Mouse (Mus musculus) layer of hippocampus, adult 2 months (tissue): ENCODE data around the gene Hmga2. TPM values are rescaled to one million over a fixed set of nuclear protein-coding genes. Genes with fewer than 3 reads are reported as not detected.
"Not testable (repeated sequence)": the region's sequence is repeated elsewhere in the genome, so short reads cannot be mapped to it uniquely, and the experiment has no call there.

ENCODE experiments used
- DNase-seq, 2 experiments: peaks; one replicate each; pipeline ENCODE4 v3.0.0; 2022; ENCODE audit warnings: low spot score in 2 of 2
- H3K27ac ChIP-seq: fragments of 200-600 bp; 2 replicates; pipeline ENCODE4 v1.8.1; 2022
- H3K4me3 ChIP-seq: fragments of 200-600 bp; 2 replicates; pipeline ENCODE4 v1.8.1; 2022; ENCODE audit warnings: mild to moderate bottlenecking
- CTCF ChIP-seq: fragments of 200-600 bp; conservative IDR thresholded peaks from 2 replicates; pipeline ENCODE4 v1.8.1; 2022; ENCODE audit warnings: antibody characterized with exemption, mild to moderate bottlenecking, moderate library complexity
- total RNA-seq, 2 experiments: library from RNA; stranded (reverse); gene quantifications; 2 replicates each; pipeline ENCODE4 v1.2.3; 2021

Hmga2 gene
- total RNA-seq, 2 experiments from 2014 or later, result 0.13 TPM; not detected in 1

DNA sequence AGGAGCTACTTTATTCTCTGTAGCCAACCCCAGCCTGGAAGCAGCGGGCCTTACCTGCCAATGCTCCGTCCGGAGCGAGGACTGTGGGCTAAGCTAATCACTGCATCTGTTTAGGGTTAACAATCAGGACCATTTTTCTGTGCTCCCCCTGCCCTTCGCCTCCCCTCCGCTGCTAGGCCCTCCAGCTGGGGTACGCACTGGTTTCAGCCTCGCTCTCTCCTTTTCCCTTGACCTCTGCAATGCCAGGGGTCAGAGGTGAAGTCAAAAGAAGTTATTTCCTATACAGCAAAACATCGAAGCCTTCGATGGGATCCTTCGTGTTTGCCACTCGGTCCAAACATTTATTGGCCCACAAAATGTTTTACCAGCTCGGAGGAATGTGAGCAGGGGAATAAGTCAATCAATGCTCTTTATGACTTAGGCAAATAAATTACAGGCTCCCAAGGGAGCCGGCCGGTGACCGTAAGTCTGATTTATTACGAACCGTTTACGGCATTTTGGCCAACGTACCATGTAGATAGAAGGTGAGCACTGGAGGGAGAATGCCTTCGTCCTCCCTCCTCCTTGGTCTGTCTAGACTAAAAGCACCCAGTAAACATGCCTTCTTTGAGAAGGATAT, 107.0 kb downstream of the Hmga2 start:
- Histone ChIP-seq H3K27ac (no peak overlapping the region), H3K4me3 (no peak overlapping the region)
- no peak for TF ChIP-seq CTCF
- no peak for DNase-seq

DNA sequence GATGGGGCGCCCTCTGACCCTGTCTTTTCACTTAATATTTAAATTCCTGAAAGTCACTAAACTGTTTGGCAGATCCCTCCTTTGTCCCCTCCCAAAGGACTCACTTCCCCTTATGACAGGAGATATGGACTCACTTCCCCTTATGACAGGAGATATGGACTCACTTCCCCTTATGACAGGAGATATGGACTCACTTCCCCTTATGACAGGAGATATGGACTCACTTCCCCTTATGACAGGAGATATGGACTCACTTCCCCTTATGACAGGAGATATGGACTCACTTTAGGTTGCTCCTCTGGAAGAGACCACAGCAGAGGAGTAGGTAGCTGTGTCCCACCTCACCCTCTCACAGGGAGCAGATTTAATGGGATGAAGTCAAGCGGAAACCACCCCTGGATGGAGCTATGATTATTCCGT, 110.1 kb downstream of the Hmga2 start:
- H3K4me3 ChIP-seq, DNase-seq, H3K27ac ChIP-seq: not testable (repeated sequence)

DNA sequence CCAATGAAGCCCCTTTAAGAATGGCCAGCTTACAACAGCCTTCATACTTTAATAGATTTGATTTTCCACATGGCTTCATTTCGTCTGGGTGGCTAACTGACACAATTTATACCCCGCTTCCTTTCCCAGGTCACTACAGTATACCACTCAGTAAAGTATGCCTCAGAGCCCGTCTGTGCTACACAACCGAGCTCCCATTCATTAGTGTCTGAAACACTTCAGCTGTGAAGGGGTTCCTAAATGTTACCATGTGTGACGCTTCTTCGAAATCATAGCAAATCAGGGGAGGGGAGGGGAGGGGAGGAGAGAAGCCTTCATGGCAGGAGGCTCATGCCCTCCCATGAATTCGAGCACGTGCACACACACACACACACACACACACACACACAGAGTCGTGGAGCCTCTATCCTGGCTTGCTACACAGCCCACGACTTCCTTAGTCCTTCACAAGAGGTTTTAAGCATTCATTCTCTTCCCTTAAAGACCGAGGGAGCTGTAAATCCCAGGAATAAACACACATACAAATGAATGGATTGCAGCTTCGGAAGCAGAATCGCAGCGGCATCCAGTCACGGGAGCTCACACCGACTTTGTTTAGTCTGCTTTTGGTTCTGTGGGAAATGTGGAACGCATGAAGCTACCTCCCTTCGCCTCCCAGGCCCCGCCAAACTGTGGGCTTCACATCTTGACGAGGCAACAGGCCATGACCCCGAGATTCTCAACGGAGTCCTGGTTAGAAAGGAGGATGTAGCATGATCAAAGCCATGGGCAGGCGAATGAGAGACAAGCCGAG, 110.7 kb downstream of the Hmga2 start:
- no peak overlapping the region for H3K27ac ChIP-seq
- no peak overlapping the region for H3K4me3 ChIP-seq
- no peak for DNase-seq
- no peak for TF ChIP-seq CTCF

DNA sequence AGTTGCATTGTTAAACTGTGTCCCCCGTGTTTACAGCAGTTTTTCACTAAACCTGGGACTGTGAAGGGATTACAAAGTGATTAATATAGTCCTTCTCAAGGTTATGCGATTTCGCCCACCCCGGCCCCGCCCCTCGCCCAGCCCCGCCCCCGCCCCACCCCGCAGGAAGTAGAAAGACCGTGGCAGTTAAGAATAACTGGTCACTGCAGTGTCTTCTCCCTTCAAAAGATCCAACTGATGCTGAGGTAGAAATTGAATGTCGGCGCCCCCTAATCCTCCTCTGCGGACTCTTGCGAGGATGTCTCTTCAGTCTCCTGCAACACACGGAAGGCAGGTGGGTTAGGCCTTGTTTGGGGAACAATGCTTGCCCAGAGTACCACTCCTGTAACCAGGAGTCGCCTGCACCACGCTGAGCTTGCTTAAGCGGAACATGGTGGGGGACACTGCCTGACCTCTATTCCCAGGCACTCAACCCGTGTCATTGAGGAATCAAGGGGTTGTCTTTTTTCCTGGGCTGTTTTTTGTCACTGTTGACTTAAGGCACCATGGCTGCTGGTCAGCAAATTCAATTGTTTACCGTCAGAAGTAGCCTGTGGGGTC, 112.2 kb downstream of the Hmga2 start:
- no peak for DNase-seq
- Histone ChIP-seq H3K4me3 (no peak overlapping the region), H3K27ac (no peak overlapping the region)
- no peak for TF ChIP-seq CTCF

DNA sequence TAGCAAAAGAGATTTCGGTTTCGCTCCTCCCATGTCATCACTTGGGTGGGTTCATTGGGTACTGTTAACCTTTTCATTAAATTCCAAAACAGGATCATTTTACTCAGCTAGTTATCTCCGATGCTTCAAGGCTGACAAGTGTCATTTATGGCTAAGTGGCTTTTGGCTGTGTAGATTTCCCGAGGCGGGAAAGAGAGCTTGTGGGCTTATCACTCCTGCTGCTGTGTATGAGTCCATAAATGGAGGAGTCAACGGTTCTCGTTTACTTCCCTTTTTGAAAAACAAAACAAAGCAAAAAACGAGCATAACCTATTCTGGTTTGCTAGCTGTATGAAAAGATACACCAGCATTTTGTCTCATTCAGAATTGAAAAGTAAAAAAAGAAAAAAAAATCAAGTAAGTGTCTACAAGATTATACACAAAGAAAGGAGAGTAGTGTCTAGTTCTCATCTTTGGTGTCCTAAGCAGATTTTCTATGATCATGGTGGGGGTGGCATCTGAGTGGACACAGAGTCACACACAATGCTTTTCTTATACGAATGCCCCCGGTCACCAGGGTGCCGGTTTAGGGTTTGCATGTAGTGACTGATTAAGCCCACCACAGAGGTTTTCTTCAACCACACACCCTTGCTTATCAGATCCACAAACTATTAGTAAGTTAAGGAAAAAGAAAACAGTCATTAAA, 112.8 kb downstream of the Hmga2 start:
- H3K4me3 ChIP-seq, DNase-seq, H3K27ac ChIP-seq: not testable (repeated sequence)

DNA sequence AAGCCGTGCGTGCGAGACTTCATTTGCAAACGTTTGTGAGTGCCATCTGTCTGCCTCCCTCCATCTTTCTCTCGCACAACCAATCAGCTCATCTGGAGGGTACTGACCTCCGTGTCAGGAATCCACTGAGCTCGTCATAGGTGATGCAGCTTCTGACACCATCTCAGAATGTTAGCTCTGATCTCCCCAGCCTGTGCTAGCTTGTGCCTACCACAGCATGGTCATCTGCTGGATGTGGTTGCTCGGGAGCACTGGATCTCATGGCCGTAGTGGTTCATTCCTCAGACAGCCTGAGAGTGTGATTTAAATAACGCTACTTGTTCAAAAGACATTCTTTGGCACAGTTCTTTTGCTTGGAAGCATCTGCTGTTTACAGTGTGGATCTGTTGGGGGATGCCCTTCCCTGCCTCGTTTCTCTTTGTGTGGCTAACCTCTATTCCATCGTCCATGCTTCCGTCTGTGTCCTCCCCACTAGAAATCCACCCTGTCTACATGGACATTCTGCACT, 121.7 kb downstream of the Hmga2 start:
- Histone ChIP-seq H3K27ac (no peak overlapping the region), H3K4me3 (no peak overlapping the region)
- TF ChIP-seq CTCF, result no peak
- peak in 1 of 2 experiments; percentile 12 for DNase-seq

DNA sequence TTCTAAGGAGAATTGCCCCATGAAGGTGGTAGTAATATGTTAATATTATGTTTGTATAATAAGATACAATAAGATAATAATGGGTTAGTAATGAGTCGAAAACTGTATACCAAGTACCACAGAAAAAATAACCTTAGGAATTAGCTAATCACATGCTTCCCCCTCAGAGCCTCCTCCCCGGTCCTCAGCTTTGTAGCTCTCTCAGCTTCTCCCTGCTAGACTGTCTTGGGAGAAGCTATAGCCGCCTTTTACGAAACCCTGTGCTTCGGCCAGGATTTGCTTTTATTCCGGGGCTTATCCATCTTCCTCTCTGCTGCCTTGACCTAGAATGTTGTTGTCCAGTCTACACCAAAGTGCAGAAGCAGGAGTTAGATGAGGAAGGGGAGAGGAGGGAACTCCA, 130.9 kb downstream of the Hmga2 start:
- no peak overlapping the region for H3K27ac ChIP-seq
- no peak for DNase-seq
- no peak for TF ChIP-seq CTCF
- H3K4me3 ChIP-seq, result no peak overlapping the region

DNA sequence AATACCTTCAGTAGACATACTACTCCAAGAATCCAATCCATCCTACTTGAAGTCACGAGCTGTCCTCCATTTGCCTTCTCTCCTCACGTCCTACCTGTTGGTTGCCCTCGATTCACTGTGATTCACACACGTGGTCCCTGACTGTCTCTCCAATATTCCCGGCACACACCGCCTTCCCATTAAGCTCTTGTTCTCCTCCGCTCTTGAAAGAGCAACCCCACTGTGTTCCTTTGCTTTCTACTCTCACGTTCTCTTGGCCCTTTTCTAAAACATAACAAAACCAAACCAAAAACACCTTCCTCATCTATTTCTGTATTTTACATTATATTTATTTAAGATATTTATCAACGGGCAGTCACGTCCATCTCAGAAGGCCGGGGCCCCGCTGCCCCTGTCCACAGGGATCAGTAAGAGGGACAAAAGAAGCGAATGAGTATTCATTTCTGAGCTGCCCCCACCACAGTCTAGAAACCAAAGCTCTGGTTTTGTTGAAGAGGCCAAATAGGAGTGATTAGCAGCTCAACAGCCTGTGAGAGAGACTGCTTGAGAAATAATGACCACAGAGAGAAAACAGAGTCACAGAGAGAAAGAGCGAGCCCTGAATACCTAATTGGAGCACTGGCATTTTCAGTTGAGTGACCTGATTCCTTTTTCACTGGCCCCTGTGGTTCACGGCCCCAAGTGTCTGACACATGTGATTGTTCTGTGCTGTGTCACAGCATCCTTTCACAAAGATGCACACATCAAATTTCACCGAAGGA, 131.5 kb downstream of the Hmga2 start:
- TF ChIP-seq CTCF, result no peak
- H3K4me3 ChIP-seq, result no peak overlapping the region
- H3K27ac ChIP-seq, result no peak overlapping the region
- no peak for DNase-seq

DNA sequence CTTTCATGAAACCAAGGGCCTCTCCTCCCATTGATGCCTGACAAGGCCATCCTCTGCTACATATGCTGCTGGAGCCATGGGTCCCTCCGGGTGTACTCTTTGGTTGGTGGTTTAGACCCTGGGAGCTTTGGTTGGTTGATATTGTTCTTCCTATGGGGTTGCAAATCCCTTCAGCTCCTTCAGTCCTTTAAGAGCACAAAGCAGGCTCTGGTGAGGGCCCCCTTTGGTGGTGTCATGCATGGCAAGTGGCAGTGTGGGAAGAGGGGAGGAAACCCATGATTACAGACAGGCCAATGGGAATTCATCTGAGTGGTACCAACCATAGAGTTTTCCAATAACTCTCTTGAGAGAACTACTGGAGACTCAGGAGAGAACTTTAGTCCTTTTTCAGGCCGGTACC, 136.4 kb downstream of the Hmga2 start:
- not testable (repeated sequence) for DNase-seq, H3K4me3 ChIP-seq, H3K27ac ChIP-seq

DNA sequence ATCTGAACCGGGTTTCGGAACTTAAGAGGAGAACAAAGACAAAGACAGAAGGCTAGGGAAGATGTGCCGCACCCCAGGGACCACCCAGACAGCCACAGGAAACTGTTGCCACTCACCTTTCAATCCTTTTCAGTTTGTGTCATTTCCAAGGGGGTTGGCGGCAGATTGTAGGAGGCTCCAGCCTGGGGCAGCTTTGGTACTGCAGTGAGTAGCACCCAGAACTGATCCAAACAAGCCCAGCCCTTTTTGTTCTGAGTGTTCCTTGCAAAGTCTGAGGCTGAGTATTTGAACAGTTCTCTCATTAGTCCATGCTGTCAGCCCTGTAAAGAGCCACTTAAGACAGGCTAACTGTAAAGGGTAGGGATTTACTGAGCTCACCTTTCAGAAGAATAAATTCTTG, 136.9 kb downstream of the Hmga2 start:
- no peak for DNase-seq
- Histone ChIP-seq H3K27ac (no peak overlapping the region), H3K4me3 (no peak overlapping the region)
- TF ChIP-seq CTCF, result no peak

DNA sequence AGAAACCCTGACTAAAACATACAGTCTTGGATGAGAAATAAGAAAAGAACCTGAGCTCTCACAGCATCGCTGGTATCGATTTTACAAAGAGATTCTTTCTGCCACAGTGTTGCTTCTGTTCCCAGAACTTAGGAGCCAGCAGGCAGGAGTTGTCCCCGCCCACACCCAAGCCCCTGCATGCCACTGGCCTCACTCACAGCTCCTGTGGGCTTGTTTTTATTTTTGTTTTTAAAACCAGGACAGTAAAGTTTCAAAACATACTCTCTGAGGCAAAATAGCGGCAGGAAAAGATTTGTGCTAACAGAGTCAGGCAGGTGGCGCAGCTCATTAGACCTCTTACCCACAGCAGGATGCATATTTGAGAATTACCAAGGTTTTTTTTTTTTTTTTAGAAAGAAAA, 137.4 kb downstream of the Hmga2 start:
- H3K27ac ChIP-seq, result no peak overlapping the region
- no peak for TF ChIP-seq CTCF
- no peak overlapping the region for H3K4me3 ChIP-seq
- no peak for DNase-seq

DNA sequence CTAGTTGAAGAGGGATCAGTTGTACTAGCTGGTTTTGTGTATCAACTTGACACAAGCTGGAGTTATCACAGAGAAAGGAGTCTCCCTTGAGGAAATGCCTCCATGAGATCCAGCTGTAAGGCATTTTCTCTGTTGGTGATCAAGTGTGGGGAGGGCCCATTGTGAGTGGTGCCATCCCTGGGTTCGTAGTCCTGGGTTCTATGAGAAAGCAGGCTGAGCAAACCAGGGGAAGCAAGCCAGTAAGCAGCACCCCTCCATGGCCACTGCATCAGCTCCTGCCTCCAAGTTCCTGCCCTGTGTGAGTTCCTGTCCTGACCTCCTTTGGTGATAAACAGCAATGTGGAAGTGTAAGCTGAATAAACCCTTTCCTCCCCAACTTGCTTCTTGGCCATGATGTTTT, 137.8 kb downstream of the Hmga2 start:
- not testable (repeated sequence) for H3K4me3 ChIP-seq, DNase-seq, H3K27ac ChIP-seq
